Mouse (Mus musculus) E14TG2a.4 (cell line): Measurements from ENCODE around the gene Adarb2.

Experiments used
- H3K27me3 ChIP-seq: 2 replicates; pipeline ENCODE4 v1.6.1; 2014; ENCODE audit warnings: low read length, control low read depth; ENCODE audit not compliant: insufficient read depth
- H3K36me3 ChIP-seq: 2 replicates; pipeline ENCODE4 v1.6.1; 2014; ENCODE audit warnings: low read length, control low read depth; ENCODE audit not compliant: insufficient read depth
- H3K4me1 ChIP-seq: replicated peaks from 2 replicates; pipeline ENCODE4 v1.6.1; 2014; ENCODE audit warnings: low read depth, low read length, control low read depth
- H3K4me3 ChIP-seq: replicated peaks from 2 replicates; pipeline ENCODE4 v1.5.1; 2014; ENCODE audit warnings: mild to moderate bottlenecking, low read length
- H3K9me3 ChIP-seq: 2 replicates; pipeline ENCODE4 v1.6.1; 2014; ENCODE audit warnings: low read length, control low read depth
- CTCF ChIP-seq: conservative IDR thresholded peaks from 2 replicates; pipeline ENCODE4 v1.5.1; 2014; ENCODE audit warnings: low read length
- NANOG ChIP-seq: IDR thresholded peaks from 2 replicates; pipeline ENCODE4 v1.6.1; 2014; ENCODE audit warnings: borderline replicate concordance, low read length, mixed read lengths
- POU5F1 ChIP-seq: IDR thresholded peaks from 2 replicates; pipeline ENCODE4 v1.6.1; 2014; ENCODE audit warnings: low read length, borderline replicate concordance

Gene Adarb2

GRCm38 (mm10) chr13:8406020-8406419 is 203.4 kb downstream of the Adarb2 start:
- Histone ChIP-seq H3K4me1 (no peaks in the 10 kb centered on the region), H3K4me3 (no peak overlapping the region), H3K9me3 (peaks cover 11% of the 10 kb centered on the region; the same call in 1 of the 2 replicates), H3K27me3 (no peaks in the 10 kb centered on the region), H3K36me3 (no peaks in the 10 kb centered on the region)
- TF ChIP-seq CTCF = no peak
- no peak for TF ChIP-seq NANOG
- no peak for TF ChIP-seq POU5F1

- peaks cover 28% of the 10 kb centered on the region for H3K9me3 ChIP-seq
Measured at GRCm38 (mm10) chr13:8410353-8411318, 208.0 kb downstream of the Adarb2 start.

GRCm38 (mm10) chr13:8424019-8424719 is 221.5 kb downstream of the Adarb2 start:
- Histone ChIP-seq H3K4me1 (no peaks in the 10 kb centered on the region), H3K4me3 (no peak overlapping the region)
- no peak for TF ChIP-seq POU5F1
- no peak for TF ChIP-seq CTCF
- TF ChIP-seq NANOG = no peak

More at GRCm38 (mm10) chr13:8410353-8411318, 208.0 kb downstream of the Adarb2 start:
- Histone ChIP-seq H3K4me3 (no peak overlapping the region), H3K27me3 (no peaks in the 10 kb centered on the region), H3K4me1 (no peaks in the 10 kb centered on the region), H3K36me3 (no peaks in the 10 kb centered on the region)
- no peak for TF ChIP-seq POU5F1
- TF ChIP-seq CTCF = no peak
- TF ChIP-seq NANOG = no peak

GRCm38 (mm10) chr13:8439188-8439835 is 236.6 kb downstream of the Adarb2 start:
- no peaks in the 10 kb centered on the region for H3K4me1 ChIP-seq
- peaks cover 11% of the 10 kb centered on the region for H3K9me3 ChIP-seq
- TF ChIP-seq NANOG = no peak
- no peaks in the 10 kb centered on the region for H3K36me3 ChIP-seq
- no peaks in the 10 kb centered on the region for H3K27me3 ChIP-seq
- no peak overlapping the region for H3K4me3 ChIP-seq

More at GRCm38 (mm10) chr13:8424019-8424719, 221.5 kb downstream of the Adarb2 start:
- Histone ChIP-seq H3K9me3 (no peaks in the 10 kb centered on the region), H3K27me3 (no peaks in the 10 kb centered on the region), H3K36me3 (no peaks in the 10 kb centered on the region)

GRCm38 (mm10) chr13:8445415-8445814 is 242.7 kb downstream of the Adarb2 start:
- TF ChIP-seq CTCF (no peak), NANOG (no peak)
- Histone ChIP-seq H3K36me3 (no peaks in the 10 kb centered on the region), H3K27me3 (no peaks in the 10 kb centered on the region), H3K9me3 (peaks cover 11% of the 10 kb centered on the region), H3K4me3 (no peak overlapping the region), H3K4me1 (no peaks in the 10 kb centered on the region)

- Histone ChIP-seq H3K4me3 (no peak overlapping the region), H3K4me1 (no peaks in the 10 kb centered on the region), H3K9me3 (no peaks in the 10 kb centered on the region), H3K36me3 (no peaks in the 10 kb centered on the region), H3K27me3 (no peaks in the 10 kb centered on the region)
- TF ChIP-seq POU5F1 = no peak
- TF ChIP-seq CTCF = no peak
- TF ChIP-seq NANOG = no peak
Measured at GRCm38 (mm10) chr13:8448192-8448879, 245.7 kb downstream of the Adarb2 start.

- no peak for TF ChIP-seq NANOG
- no peak for TF ChIP-seq POU5F1
- TF ChIP-seq CTCF = no peak
- no peaks in the 10 kb centered on the region for H3K27me3 ChIP-seq
- no peak overlapping the region for H3K4me3 ChIP-seq
- no peaks in the 10 kb centered on the region for H3K36me3 ChIP-seq
- H3K4me1 ChIP-seq = no peaks in the 10 kb centered on the region
- H3K9me3 ChIP-seq = no peaks in the 10 kb centered on the region
Measured at GRCm38 (mm10) chr13:8451581-8451980, 248.9 kb downstream of the Adarb2 start.

- H3K36me3 ChIP-seq = no peaks in the 10 kb centered on the region
- no peaks in the 10 kb centered on the region for H3K4me1 ChIP-seq
- no peaks in the 10 kb centered on the region for H3K27me3 ChIP-seq
- no peak overlapping the region for H3K4me3 ChIP-seq
- H3K9me3 ChIP-seq = no peaks in the 10 kb centered on the region
- TF ChIP-seq NANOG (no peak), CTCF (no peak), POU5F1 (no peak)
Measured at GRCm38 (mm10) chr13:8456886-8457285, 254.2 kb downstream of the Adarb2 start.
